Mouse (Mus musculus) lung, postnatal 0 days (tissue): Measurements from ENCODE around the gene Cnksr2. TPM values are rescaled to one million over a fixed set of nuclear protein-coding genes. Genes with fewer than 3 reads are reported as not detected.
A peak's percentile ranks its signal among the peaks of the same experiment; 100 is the strongest.

Source experiments
- ATAC-seq: fragments of 200-750 bp; cut with Nextera tagmentation; 2 replicates; pipeline ENCODE4 v1.8.0; 2017; ENCODE audit warnings: moderate library complexity
- DNase-seq: peaks from one replicate; pipeline ENCODE4 v3.0.0-alpha.2; 2016; ENCODE audit warnings: low spot score
- H3K27ac ChIP-seq: fragments of 300-500 bp; sonication (generic); 2 replicates; pipeline ENCODE4 v1.5.1; 2014; ENCODE audit warnings: antibody characterized with exemption, mild to moderate bottlenecking, low read length, mixed read lengths
- H3K27me3 ChIP-seq: fragments of 300-500 bp; sonication (generic); replicated peaks from 2 replicates; pipeline ENCODE4 v1.6.1; 2014; ENCODE audit warnings: low read length, mixed read lengths; ENCODE audit not compliant: insufficient read depth
- H3K36me3 ChIP-seq: fragments of 300-500 bp; sonication (generic); 2 replicates; pipeline ENCODE4 v1.6.1; 2014; ENCODE audit warnings: low read length, mixed read lengths; ENCODE audit not compliant: insufficient read depth
- H3K4me1 ChIP-seq: fragments of 300-500 bp; sonication (generic); 2 replicates; pipeline ENCODE4 v1.6.1; 2014; ENCODE audit warnings: antibody characterized with exemption, low read depth, low read length, mixed read lengths; ENCODE audit not compliant: insufficient read depth
- H3K4me2 ChIP-seq: fragments of 300-500 bp; sonication (generic); replicated peaks from 2 replicates; pipeline ENCODE4 v1.6.1; 2014; ENCODE audit warnings: low read depth, mild to moderate bottlenecking, low read length, moderate library complexity, mixed read lengths
- H3K4me3 ChIP-seq: fragments of 300-500 bp; sonication (generic); 2 replicates; pipeline ENCODE4 v1.5.1; 2014; ENCODE audit warnings: low read depth, low read length
- H3K9ac ChIP-seq: fragments of 300-500 bp; sonication (generic); replicated peaks from 2 replicates; pipeline ENCODE4 v1.6.1; 2014; ENCODE audit warnings: low read depth, mild to moderate bottlenecking
- H3K9me3 ChIP-seq: fragments of 300-500 bp; sonication (generic); 2 replicates; pipeline ENCODE4 v1.6.1; 2016; ENCODE audit warnings: low read length, mixed read lengths
- CTCF ChIP-seq: IDR thresholded peaks from 2 replicates; pipeline ENCODE4 v1.5.1; 2016; ENCODE audit warnings: antibody characterized with exemption, mild to moderate bottlenecking
- EP300 ChIP-seq: IDR thresholded peaks from 2 replicates; pipeline ENCODE4 v1.6.1; 2016; ENCODE audit warnings: antibody characterized with exemption, mild to moderate bottlenecking, control low read depth
- WGBS: fragments of 180-500 bp; shearing (Covaris S2); extraction: QIAGEN DNeasy Blood & Tissue Kit; methylation state at CpG from one replicate; pipeline ENCODE4 v1.1.7; 2014; 5-methylcytosine and 5-hydroxymethylcytosine counted together
- polyA plus RNA-seq: library from polyadenylated mRNA; unstranded; fragments of >200 nt; fragmentation: Nextera tagmentation; extraction: Ambion mirVana; gene quantifications from 2 replicates; pipeline ENCODE4 v1.2.1, GENCODE M21; 2015

Cnksr2 gene
- polyA plus RNA-seq, 1 experiment from 2014 or later: 0.33 TPM

- ATAC-seq (no peak), DNase-seq (no peak)
- Histone ChIP-seq H3K4me3 (no peak overlapping the region), H3K27me3 (no peaks in the 10 kb centered on the region), H3K4me2 (peak overlapping the region; percentile 49), H3K4me1 (no peaks in the 10 kb centered on the region), H3K9me3 (no peaks in the 10 kb centered on the region), H3K27ac (no peak overlapping the region), H3K9ac (no peak overlapping the region), H3K36me3 (no peaks in the 10 kb centered on the region)
- TF ChIP-seq EP300: no peak
- TF ChIP-seq CTCF: no peak
- WGBS: 23% methylated on average over 29 of the region's 31 CpGs
Observed at GRCm38 (mm10) chrX:157817571-157818206, 225.4 kb downstream of the Cnksr2 start.

- ATAC-seq (no peak), DNase-seq (no peak)
- H3K4me2 ChIP-seq: no peak overlapping the region
- no peaks in the 10 kb centered on the region for H3K27me3 ChIP-seq
- H3K9ac ChIP-seq: no peak overlapping the region
- H3K4me1 ChIP-seq: no peaks in the 10 kb centered on the region
- no peak overlapping the region for H3K27ac ChIP-seq
- H3K36me3 ChIP-seq: no peaks in the 10 kb centered on the region
- WGBS: 71% methylated on average over 1 of the region's 1 CpGs
- no peaks in the 10 kb centered on the region for H3K9me3 ChIP-seq
- TF ChIP-seq CTCF: no peak
- no peak for TF ChIP-seq EP300
- no peak overlapping the region for H3K4me3 ChIP-seq
Observed at GRCm38 (mm10) chrX:157809721-157810120, 233.4 kb downstream of the Cnksr2 start.

GRCm38 (mm10) chrX:157801669-157802068, 241.4 kb downstream of the Cnksr2 start:
- Histone ChIP-seq H3K27ac (no peak overlapping the region), H3K36me3 (no peaks in the 10 kb centered on the region), H3K9ac (no peak overlapping the region), H3K4me2 (no peak overlapping the region), H3K9me3 (no peaks in the 10 kb centered on the region), H3K4me3 (no peak overlapping the region), H3K27me3 (no peaks in the 10 kb centered on the region), H3K4me1 (no peaks in the 10 kb centered on the region)
- TF ChIP-seq EP300 (no peak), CTCF (no peak)
- DNase-seq (no peak), ATAC-seq (no peak)
- 83% methylated on average over 2 of the region's 2 CpGs for WGBS

Other genes with a start within 250 kb of the Cnksr2 start
- 0.06 and 0.13 TPM in 2 replicates for gene Klhl34, start 224.9 kb downstream of the Cnksr2 start, polyA plus RNA-seq